Mouse (Mus musculus) embryonic fibroblast, embryonic 13.5 days (primary cell): ENCODE measurements around the gene Gstm3.

Source experiments
- CTCF ChIP-seq: IDR thresholded peaks from 2 replicates; pipeline ENCODE4 v1.5.1; 2011; ENCODE audit warnings: mild to moderate bottlenecking, control low read depth, low read length, moderate library complexity, borderline replicate concordance; ENCODE audit not compliant: insufficient read depth
- POLR2A ChIP-seq: IDR thresholded peaks from 2 replicates; pipeline ENCODE4 v1.6.1; 2011; ENCODE audit warnings: low read depth, mild to moderate bottlenecking, control low read depth, low read length, moderate library complexity

GRCm38 (mm10) chr3:107939830-107940229, 29.3 kb downstream of the Gstm3 start:
- no peak for TF ChIP-seq POLR2A
- TF ChIP-seq CTCF = no peak
